Mouse (Mus musculus) myocyte (in vitro differentiated cells): ENCODE data around the gene Setd1b.

Source experiments
- CEBPB ChIP-seq: IDR thresholded peaks from 2 replicates; pipeline ENCODE4 v1.6.1; 2011; ENCODE audit warnings: mild to moderate bottlenecking, moderate library complexity; ENCODE audit not compliant: poor library complexity, insufficient read depth, severe bottlenecking
- E2F4 ChIP-seq: IDR thresholded peaks from one replicate; pipeline ENCODE4 v1.6.1; 2011; ENCODE audit warnings: mild to moderate bottlenecking, control low read depth, moderate library complexity; ENCODE audit not compliant: insufficient read depth
- MAX ChIP-seq: IDR thresholded peaks from one replicate; pipeline ENCODE4 v1.6.1; 2011; ENCODE audit warnings: low read depth, mild to moderate bottlenecking, control low read depth
- MYOD1 ChIP-seq, 3 experiments: IDR thresholded peaks; one replicate each; pipeline ENCODE4 v1.6.1; 2011; ENCODE audit warnings: control low read depth in 2 of 3, low read depth in 2 of 3, mild to moderate bottlenecking in 2 of 3, moderate library complexity in 1 of 3; ENCODE audit not compliant: insufficient read length in 2 of 3, control insufficient read depth in 1 of 3
- MYOG ChIP-seq, 3 experiments: IDR thresholded peaks; one replicate each; pipeline ENCODE4 v1.6.1; 2011; ENCODE audit warnings: control low read depth in 2 of 3, low read depth in 2 of 3, mild to moderate bottlenecking in 2 of 3; ENCODE audit not compliant: insufficient read length in 2 of 3, control insufficient read depth in 1 of 3, insufficient read depth in 1 of 3
- POLR2A ChIP-seq: IDR thresholded peaks from one replicate; pipeline ENCODE4 v1.6.1; 2011; ENCODE audit warnings: low read depth, mild to moderate bottlenecking, control low read depth, moderate library complexity; ENCODE audit not compliant: insufficient read length
- POLR2AphosphoS2 ChIP-seq: IDR thresholded peaks from one replicate; pipeline ENCODE4 v1.6.1; 2011; ENCODE audit warnings: low read depth, control low read depth; ENCODE audit not compliant: insufficient read length
- REST ChIP-seq: IDR thresholded peaks from one replicate; pipeline ENCODE4 v1.6.1; 2011; ENCODE audit warnings: mild to moderate bottlenecking, control low read depth, moderate library complexity; ENCODE audit not compliant: insufficient read depth, insufficient read length
- SRF ChIP-seq: IDR thresholded peaks from one replicate; pipeline ENCODE4 v1.6.1; 2011; ENCODE audit warnings: low read depth; ENCODE audit not compliant: control insufficient read depth, insufficient read length
- TCF12 ChIP-seq: IDR thresholded peaks from one replicate; pipeline ENCODE4 v1.6.1; 2011; ENCODE audit warnings: mild to moderate bottlenecking, control low read depth; ENCODE audit not compliant: poor library complexity, insufficient read depth, severe bottlenecking
- TCF3 ChIP-seq: IDR thresholded peaks from one replicate; pipeline ENCODE4 v1.6.1; 2011; ENCODE audit warnings: low read depth, control low read depth; ENCODE audit not compliant: insufficient read length
- USF1 ChIP-seq: IDR thresholded peaks from one replicate; pipeline ENCODE4 v1.6.1; 2011; ENCODE audit warnings: low read depth, mild to moderate bottlenecking, control low read depth, moderate library complexity

GRCm38 (mm10) chr5:123104769-123105168 is 37.2 kb upstream of the Setd1b start:
- no peak for TF ChIP-seq POLR2A
- TF ChIP-seq TCF12, result no peak
- no peak for TF ChIP-seq USF1
- TF ChIP-seq MAX, result no peak
- TF ChIP-seq E2F4, result no peak
- TF ChIP-seq MYOG (IDR thresholded peaks at IDR 0.05; ENCODE audit: control insufficient read depth in 1 of 3, insufficient read depth in 1 of 3, insufficient read length in 2 of 3, low read depth in 2 of 3), result no peak
- no peak for TF ChIP-seq CEBPB
- no peak for TF ChIP-seq POLR2AphosphoS2
- no peak for TF ChIP-seq TCF3
- TF ChIP-seq REST, result no peak
- TF ChIP-seq MYOD1 (IDR thresholded peaks at IDR 0.05; ENCODE audit: control insufficient read depth in 1 of 3, insufficient read length in 2 of 3, low read depth in 2 of 3), result no peak
- no peak for TF ChIP-seq SRF
